Mouse (Mus musculus) ovary, postnatal 14 days (tissue): ENCODE data around the gene Dsn1.

Experiments
- DNase-seq: peaks from one replicate; pipeline ENCODE4 v3.0.0; 2022; ENCODE audit warnings: low spot score

Dsn1 gene

DNA sequence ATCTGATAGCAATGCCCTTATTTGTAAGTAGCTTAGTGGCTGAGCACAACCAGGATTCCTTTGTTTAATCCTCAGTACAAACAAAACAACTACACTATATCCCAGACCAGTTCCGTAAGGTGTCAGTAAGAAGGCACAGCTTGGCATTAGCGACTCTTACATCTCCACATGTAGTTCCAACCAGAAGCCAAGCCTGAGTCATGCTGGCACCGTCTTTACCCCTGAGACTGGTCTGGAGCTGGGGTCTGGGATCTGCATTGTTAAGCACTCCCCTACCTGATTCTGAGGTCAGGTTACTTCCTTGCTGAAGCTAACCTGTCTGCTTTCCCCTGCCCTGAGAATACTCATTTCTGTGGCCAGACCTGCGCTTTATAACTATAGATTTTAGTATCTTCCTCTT is 38.5 kb downstream of the Dsn1 start:
- DNase-seq: no peak

DNA sequence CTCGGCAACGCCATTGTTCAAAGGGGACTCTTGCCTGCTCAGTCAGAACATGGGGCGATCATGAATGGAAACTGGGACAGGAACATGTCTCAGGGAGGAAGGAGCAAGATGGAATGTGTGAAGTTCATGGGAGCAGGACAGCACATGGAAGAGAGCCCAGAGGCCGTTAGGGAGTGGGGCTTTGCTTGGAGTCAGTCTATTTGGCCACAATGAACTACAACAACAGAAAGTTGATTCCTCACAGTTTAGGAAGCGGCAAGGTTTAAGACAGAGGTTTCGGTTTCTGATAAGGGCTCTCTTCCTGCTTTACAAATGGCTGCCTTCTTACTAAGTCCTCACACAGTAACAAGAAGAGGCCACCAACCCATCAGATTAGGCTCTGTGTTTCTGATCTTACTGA is 39.6 kb downstream of the Dsn1 start:
- DNase-seq: no peak

DNA sequence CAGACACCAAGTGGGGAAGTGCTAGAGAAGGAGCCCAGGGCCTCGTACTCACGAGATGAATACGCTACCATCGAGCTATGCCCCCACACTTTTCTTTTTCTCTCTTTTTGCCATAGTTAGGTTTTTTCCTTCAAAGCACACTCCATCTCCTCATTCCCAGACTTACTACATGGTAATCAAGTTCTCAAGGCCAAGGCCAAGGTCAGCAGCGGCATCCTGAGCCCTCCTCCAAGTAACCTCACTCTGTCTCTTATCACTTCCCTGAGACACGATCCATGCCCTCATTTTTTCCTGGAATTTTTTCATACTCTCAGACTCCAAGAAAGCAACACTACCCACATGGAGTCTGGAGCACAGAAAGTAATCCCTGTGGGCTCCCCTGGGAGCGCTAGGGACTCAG is 43.1 kb downstream of the Dsn1 start:
- no peak for DNase-seq

DNA sequence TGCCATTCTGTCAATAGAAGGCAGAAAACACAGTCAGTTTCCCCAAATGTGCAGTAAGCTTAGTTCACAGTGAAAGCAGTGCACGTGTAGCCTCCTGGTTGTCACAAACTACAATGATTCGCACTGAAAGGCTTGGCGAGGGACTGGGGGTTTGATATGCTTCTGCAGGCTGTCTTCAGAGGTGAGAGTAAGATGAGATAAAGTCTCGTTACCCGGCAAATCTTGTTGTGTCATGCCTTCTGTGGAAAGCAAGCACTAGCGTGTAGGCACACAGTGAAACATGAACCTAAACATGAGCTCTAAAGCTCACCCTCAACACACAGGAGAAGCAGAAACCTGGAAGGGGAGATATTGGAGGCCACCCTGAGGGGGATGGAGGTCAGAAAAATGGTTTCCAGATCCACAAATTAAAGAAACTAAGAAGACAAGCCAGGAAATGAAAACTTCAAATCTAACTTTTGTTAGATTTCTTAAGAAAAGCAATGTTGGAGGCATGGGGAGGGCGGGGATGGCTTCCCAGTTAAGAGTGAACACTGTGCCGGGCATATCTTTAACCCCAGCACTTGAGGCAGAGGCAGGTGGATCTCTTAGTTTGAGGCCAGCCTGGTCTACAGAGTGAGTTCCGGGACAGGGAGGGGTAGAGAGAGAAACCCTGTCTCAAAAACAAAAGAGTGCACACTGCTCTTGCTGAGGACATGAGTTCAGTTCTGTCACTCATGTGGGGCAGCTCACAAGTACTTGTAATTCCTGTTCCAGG is 48.3 kb downstream of the Dsn1 start:
- no peak for DNase-seq

DNA sequence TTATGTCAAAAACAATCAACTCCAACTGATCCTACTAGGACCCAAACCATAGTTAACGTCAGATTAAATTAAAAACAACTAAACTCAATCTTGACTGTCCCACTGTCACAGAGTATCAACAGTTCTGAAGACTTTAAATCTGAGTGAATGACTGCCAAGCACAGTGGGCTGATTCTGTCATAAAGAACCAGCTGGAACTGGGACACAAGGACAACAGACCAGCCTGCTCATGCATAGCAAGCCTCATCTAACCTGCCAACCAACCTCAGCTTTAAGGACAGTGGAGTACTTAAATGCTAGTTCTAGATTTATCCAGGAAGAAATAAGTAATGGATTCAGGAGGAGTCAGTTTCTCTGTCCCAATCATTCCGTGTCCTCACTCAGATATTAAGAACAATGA is 49.9 kb downstream of the Dsn1 start:
- no peak for DNase-seq

DNA sequence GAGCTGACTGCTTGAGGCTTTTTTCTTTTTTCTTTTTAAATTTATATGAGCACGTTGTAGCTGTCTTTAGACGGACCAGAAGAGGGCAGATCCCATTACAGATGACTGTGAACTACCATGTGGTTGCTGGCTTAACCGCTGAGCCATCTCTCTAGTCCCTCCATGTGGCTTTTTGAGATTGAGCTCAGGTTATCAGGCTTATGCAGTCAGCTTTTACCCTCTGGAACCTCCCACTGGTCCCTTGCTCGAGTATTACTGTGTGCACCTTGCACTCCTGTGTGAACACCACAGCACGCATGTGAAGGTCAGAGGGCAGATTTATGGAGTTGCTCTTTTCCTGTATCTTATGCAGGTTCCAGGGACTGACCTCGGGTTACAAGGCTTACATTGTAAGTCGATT is 50.6 kb downstream of the Dsn1 start:
- DNase-seq: no peak

DNA sequence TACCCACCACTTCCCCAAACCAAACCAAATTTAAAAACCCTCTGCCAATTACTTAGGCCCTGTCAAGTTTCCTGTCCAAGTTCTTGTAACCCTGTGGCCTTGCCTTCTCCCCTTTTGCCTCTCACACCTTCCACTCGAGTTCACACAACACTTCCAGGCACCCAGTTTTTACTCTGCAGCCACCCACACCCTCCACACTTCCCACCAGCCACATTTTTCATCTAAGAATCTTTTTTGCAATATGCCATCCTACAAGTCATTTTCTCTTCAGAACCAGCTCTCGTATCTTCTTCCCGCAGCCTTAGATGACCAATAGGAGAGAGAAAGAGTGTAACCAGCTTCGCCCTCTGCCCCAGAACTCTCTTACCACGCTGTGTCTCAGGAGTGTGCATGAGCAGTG is 52.5 kb downstream of the Dsn1 start:
- no peak for DNase-seq

DNA sequence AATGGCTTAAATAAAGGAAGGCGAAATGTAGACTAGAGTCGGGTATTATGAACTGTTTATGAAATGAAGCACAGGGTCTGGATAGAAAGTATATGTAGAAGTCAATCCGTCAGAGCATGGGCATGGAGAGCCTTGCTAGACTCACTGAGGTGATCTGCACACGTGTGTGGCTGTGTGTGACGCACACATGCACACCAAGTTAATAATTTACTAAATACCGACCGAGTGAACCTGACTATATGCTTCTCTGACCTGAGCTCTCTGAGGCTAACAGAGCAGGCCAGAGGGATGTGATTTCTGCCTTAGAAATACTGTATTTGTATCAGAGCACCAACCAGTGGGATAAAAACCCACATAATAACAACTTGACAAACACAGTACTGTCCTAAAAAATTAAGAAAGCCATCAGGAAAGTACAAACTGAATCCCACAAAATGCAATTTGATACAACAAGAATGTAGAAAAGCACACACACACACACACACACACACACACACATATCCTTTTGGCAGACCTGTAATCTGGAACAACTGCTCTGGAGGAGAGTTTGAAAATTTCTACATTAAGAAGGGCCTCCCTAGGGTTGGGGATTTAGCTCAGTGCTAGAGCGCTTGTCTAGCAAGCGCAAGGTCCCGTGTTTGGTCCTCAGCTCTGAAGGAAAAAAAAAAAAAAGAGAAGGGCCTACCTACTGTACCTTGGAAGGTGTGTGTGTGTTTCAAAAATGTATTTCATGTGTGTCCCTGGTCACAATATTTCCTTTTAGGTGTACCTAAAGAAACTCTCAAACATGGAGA is 55.5 kb downstream of the Dsn1 start:
- no peak for DNase-seq

DNA sequence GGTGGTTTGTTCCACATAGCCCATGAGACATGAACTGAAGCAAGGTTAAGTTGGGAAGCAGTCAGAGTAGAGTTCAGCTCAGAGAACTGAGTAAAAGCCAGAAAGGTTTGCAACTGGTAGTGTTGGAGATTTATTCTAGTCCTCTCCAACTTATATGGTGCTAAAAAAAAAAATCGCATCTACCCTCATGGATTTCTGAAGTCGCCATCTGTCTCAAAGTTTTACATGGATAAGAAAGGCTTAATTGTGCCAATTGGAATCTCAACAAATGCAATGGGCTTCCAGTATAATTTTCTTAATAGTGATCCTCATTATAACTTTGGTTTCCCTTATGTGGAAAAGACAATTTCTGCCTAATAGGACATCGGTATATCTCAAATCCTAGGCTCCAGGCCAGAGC is 56.1 kb downstream of the Dsn1 start:
- DNase-seq: no peak
